Mouse (Mus musculus) intestine, embryonic 14.5 days (tissue): ENCODE measurements at regions not wholly inside any gene's neighbourhood (a gene's known extent, or its start where the extent isn't known, plus 50 kb on each side); places are given as distances from the start of the nearest gene placed in this dataset.

ENCODE experiments used
- ATAC-seq: fragments of 200-750 bp; cut with Nextera tagmentation; replicated peaks from 2 replicates; pipeline ENCODE4 v1.8.0; 2017; ENCODE audit warnings: low read depth, moderate number of reproducible peaks, moderate TSS enrichment, moderate library complexity; ENCODE audit not compliant: low FRiP score, low TSS enrichment
- DNase-seq: peaks from one replicate; pipeline ENCODE4 v3.0.0-alpha.2; 2018; ENCODE audit warnings: low spot score
- H3K27ac ChIP-seq: fragments of 300-500 bp; sonication (generic); 2 replicates; pipeline ENCODE4 v1.5.1; 2014; ENCODE audit warnings: low read depth, mild to moderate bottlenecking, control low read depth
- H3K27me3 ChIP-seq: fragments of 300-500 bp; sonication (generic); replicated peaks from 2 replicates; pipeline ENCODE4 v1.6.1; 2014; ENCODE audit warnings: low read length, control low read depth; ENCODE audit not compliant: control insufficient read depth, insufficient read depth
- H3K36me3 ChIP-seq: fragments of 300-500 bp; sonication (generic); 2 replicates; pipeline ENCODE4 v1.6.1; 2014; ENCODE audit warnings: low read length, control low read depth; ENCODE audit not compliant: control insufficient read depth, insufficient read depth
- H3K4me1 ChIP-seq: fragments of 300-500 bp; sonication (generic); replicated peaks from 2 replicates; pipeline ENCODE4 v1.6.1; 2014; ENCODE audit warnings: low read length, control low read depth, mixed read lengths; ENCODE audit not compliant: control insufficient read depth, insufficient read depth
- H3K4me2 ChIP-seq: fragments of 300-500 bp; sonication (generic); 2 replicates; pipeline ENCODE4 v1.6.1; 2014; ENCODE audit warnings: low read length
- H3K4me3 ChIP-seq: fragments of 300-500 bp; sonication (generic); 2 replicates; pipeline ENCODE4 v1.5.1; 2014; ENCODE audit warnings: low read depth, low read length, control low read depth, mixed read lengths
- H3K9ac ChIP-seq: fragments of 300-500 bp; sonication (generic); 2 replicates; pipeline ENCODE4 v1.6.1; 2014; ENCODE audit warnings: mild to moderate bottlenecking, low read length
- H3K9me3 ChIP-seq: fragments of 300-500 bp; sonication (generic); 2 replicates; pipeline ENCODE4 v1.6.1; 2016; ENCODE audit warnings: low read length, control low read depth; ENCODE audit not compliant: control insufficient read depth
- WGBS: fragments of 180-500 bp; shearing (Covaris S2); extraction: QIAGEN DNeasy Blood & Tissue Kit; methylation state at CpG from one replicate; pipeline ENCODE4 v1.1.7; 2014; 5-methylcytosine and 5-hydroxymethylcytosine counted together

- Histone ChIP-seq H3K36me3 (no peaks in the 10 kb centered on the region), H3K4me3 (no peak overlapping the region), H3K9me3 (no peaks in the 10 kb centered on the region), H3K27me3 (no peaks in the 10 kb centered on the region), H3K27ac (no peak overlapping the region), H3K4me2 (no peak overlapping the region), H3K4me1 (peaks cover 3% of the 10 kb centered on the region; the same call in 1 of the 2 replicates), H3K9ac (no peak overlapping the region)
- ATAC-seq, result no peak
- WGBS, result 77% methylated on average over 10 of the region's 10 CpGs
- no peak for DNase-seq
These were observed 454.3 kb upstream of the Cdh4 start for GRCm38 (mm10) chr2:178987935-178988334.

GRCm38 (mm10) chr2:178989291-178989690, 452.9 kb upstream of the Cdh4 start:
- DNase-seq, result no peak

GRCm38 (mm10) chr2:178989784-178990183, 452.4 kb upstream of the Cdh4 start:
- DNase-seq, result no peak
- no peak for ATAC-seq
- Histone ChIP-seq H3K4me2 (no peak overlapping the region), H3K4me1 (0 out of 2 replicates have a peak, but pooled peaks cover 3% of the 10 kb centered on the region), H3K9me3 (no peaks in the 10 kb centered on the region), H3K27ac (no peak overlapping the region), H3K27me3 (no peaks in the 10 kb centered on the region), H3K9ac (no peak overlapping the region), H3K36me3 (no peaks in the 10 kb centered on the region), H3K4me3 (no peak overlapping the region)
- 86% methylated on average over 1 of the region's 1 CpGs for WGBS

More at GRCm38 (mm10) chr2:178989291-178989690, 452.9 kb upstream of the Cdh4 start:
- Histone ChIP-seq H3K27me3 (no peaks in the 10 kb centered on the region), H3K9me3 (no peaks in the 10 kb centered on the region), H3K4me3 (no peak overlapping the region), H3K4me1 (0 out of 2 replicates have a peak, but pooled peaks cover 3% of the 10 kb centered on the region), H3K4me2 (no peak overlapping the region), H3K27ac (no peak overlapping the region), H3K36me3 (no peaks in the 10 kb centered on the region), H3K9ac (no peak overlapping the region)
- no peak for ATAC-seq
- WGBS, result 76% methylated on average over 7 of the region's 7 CpGs

- H3K4me2 ChIP-seq, result no peak overlapping the region
- no peaks in the 10 kb centered on the region for H3K27me3 ChIP-seq
- H3K27ac ChIP-seq, result no peak overlapping the region
- no peaks in the 10 kb centered on the region for H3K36me3 ChIP-seq
- H3K9me3 ChIP-seq, result no peaks in the 10 kb centered on the region
- WGBS, result 87% methylated on average over 4 of the region's 4 CpGs
- no peak for DNase-seq
- no peak for ATAC-seq
- H3K9ac ChIP-seq, result no peak overlapping the region
- no peaks in the 10 kb centered on the region for H3K4me1 ChIP-seq
- no peak overlapping the region for H3K4me3 ChIP-seq
These were observed 451.3 kb upstream of the Cdh4 start for GRCm38 (mm10) chr2:178990959-178991358.

- Histone ChIP-seq H3K4me1 (no peaks in the 10 kb centered on the region), H3K9ac (no peak overlapping the region), H3K27me3 (no peaks in the 10 kb centered on the region), H3K36me3 (no peaks in the 10 kb centered on the region), H3K9me3 (no peaks in the 10 kb centered on the region), H3K27ac (no peak overlapping the region), H3K4me3 (no peak overlapping the region), H3K4me2 (no peak overlapping the region)
- ATAC-seq (no peak), DNase-seq (no peak)
- WGBS, result 76% methylated on average over 8 of the region's 8 CpGs
These were observed 449.7 kb upstream of the Cdh4 start for GRCm38 (mm10) chr2:178992334-178993116.

GRCm38 (mm10) chr2:178997921-178998320, 444.3 kb upstream of the Cdh4 start:
- ATAC-seq, result no peak
- no peak for DNase-seq
- Histone ChIP-seq H3K27ac (no peak overlapping the region), H3K9me3 (no peaks in the 10 kb centered on the region), H3K4me2 (no peak overlapping the region), H3K36me3 (no peaks in the 10 kb centered on the region), H3K4me3 (no peak overlapping the region), H3K27me3 (no peaks in the 10 kb centered on the region), H3K4me1 (no peaks in the 10 kb centered on the region), H3K9ac (no peak overlapping the region)
- 45% methylated on average over 2 of the region's 2 CpGs for WGBS

- Histone ChIP-seq H3K9ac (no peak overlapping the region), H3K4me2 (no peak overlapping the region), H3K27ac (no peak overlapping the region), H3K9me3 (no peaks in the 10 kb centered on the region), H3K36me3 (no peaks in the 10 kb centered on the region), H3K4me1 (no peaks in the 10 kb centered on the region), H3K4me3 (no peak overlapping the region), H3K27me3 (no peaks in the 10 kb centered on the region)
- WGBS, result 77% methylated on average over 17 of the region's 17 CpGs
- ATAC-seq (no peak), DNase-seq (no peak)
These were observed 441.7 kb upstream of the Cdh4 start for GRCm38 (mm10) chr2:179000448-179001081.

- Histone ChIP-seq H3K27me3 (no peaks in the 10 kb centered on the region), H3K9ac (no peak overlapping the region), H3K4me1 (no peaks in the 10 kb centered on the region), H3K27ac (no peak overlapping the region), H3K4me3 (no peak overlapping the region), H3K4me2 (no peak overlapping the region), H3K36me3 (no peaks in the 10 kb centered on the region), H3K9me3 (no peaks in the 10 kb centered on the region)
- ATAC-seq (no peak), DNase-seq (no peak)
- WGBS, result 79% methylated on average over 6 of the region's 6 CpGs
These were observed 434.5 kb upstream of the Cdh4 start for GRCm38 (mm10) chr2:179007766-179008165.
